Mouse (Mus musculus): ENCODE measurements around the gene Fads3.

Gene Fads3

DNA sequence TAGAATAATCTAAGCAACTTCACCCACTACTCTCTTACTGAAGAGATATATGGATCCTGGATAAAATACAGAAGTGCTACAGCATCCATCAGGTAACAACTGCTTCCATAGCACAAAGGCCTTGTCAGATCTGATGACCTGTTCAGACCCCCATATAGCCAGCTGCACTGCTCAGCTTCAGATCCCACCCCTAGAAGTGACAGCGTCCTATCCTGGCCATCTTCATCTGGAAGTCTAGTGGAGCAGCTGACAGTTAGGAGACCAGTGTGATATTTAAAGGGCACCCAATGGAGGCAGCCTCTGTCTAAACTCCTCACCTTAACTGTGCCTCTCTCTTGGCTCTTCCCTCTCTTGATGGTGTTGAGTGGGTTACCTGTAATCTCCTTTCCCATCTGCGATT lies 67.3 kb downstream of the Fads3 start:
- no peak for DNase-seq (ENCODE audit: low read depth, low spot score)

Measured in forelimb bud, embryonic 11.5 days (tissue).